Mouse (Mus musculus): ENCODE data around the gene Spaca3. TPM values are rescaled to one million over a fixed set of nuclear protein-coding genes. Genes with fewer than 3 reads are reported as not detected.

The Spaca3 gene
- total and polyA plus RNA-seq, 2 experiments, result not detected

DNA sequence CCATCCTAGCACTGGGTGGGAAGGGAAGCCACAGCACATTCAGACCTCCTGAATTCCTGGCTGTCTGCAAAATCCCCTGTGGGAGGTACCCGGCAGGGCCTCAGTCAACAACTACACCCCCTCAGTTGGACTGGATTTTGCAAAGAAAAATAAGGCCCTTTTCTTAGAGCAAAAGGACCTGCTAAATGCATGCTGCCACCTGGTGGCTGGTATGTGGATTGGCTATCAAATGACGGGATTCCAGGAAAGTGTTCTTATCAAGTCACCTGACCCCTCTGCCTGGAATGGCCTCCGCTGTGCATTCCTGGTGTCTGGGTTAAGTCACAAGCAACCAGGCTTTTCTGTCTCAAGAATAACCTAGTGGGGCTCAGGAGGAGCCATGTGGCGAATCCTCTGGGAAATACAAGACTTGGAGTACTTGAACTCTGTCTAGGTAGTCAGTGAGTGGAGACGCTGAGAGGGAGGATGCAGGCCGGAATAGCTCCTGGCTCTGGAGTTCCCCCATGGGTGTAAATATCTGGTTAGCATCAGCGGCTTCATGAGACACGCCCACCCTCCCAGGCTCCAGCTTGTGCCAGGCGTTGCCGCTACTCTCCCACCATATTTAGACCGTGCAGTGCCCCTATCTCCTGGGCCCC is 40.0 kb upstream of the Spaca3 start:
- no peak overlapping the region for H3K9ac ChIP-seq (ENCODE audit: low read depth, low read length)
- TF ChIP-seq POLR2A (IDR thresholded peaks at IDR 0.05; ENCODE audit: extremely low read depth, insufficient read depth, low read length) (no peak), CTCF (IDR thresholded peaks at IDR 0.05; ENCODE audit: low read depth, low read length) (0 out of 2 replicates have a peak, but pooled peaks have one; percentile 25)

DNA sequence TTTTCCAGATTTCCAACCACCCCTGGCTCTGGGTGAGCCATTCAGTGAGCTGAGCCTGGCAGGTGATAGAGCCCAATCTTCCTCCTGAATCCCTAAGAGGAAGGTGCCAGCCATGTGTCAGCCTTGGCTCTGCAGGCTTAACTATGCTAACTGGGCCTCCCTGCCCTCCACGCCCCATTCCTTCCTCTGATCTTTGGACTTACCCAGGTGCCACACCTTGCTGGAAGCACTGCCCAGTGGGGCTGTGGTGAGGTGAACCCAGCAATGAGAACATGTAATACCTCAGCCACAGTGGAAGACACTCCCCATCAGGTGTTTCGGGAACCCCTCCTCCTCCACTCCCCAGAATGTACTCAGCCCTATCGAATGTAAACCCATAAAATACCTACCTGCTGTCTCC is 38.1 kb upstream of the Spaca3 start:
- 91% methylated on average over 3 of the region's 3 CpGs for WGBS
- Histone ChIP-seq H3K79me2 (ENCODE audit: control insufficient read depth, insufficient read depth, low read length) (no peaks in the 10 kb centered on the region), H3K27ac (replicated peaks; ENCODE audit: insufficient read depth, low read depth, low read length) (no peak overlapping the region), H3K9ac (ENCODE audit: low read depth, low read length) (no peak overlapping the region), H3K4me3 (ENCODE audit: insufficient read depth, low read depth, low read length) (no peak overlapping the region), H3K36me3 (ENCODE audit: control insufficient read depth, insufficient read depth, low read length) (no peaks in the 10 kb centered on the region), H3K27me3 (ENCODE audit: control insufficient read depth, insufficient read depth, low read length) (no peaks in the 10 kb centered on the region), H3K4me1 (ENCODE audit: control insufficient read depth, insufficient read depth, low read length) (no peaks in the 10 kb centered on the region)
- TF ChIP-seq POLR2A (IDR thresholded peaks at IDR 0.05; ENCODE audit: extremely low read depth, insufficient read depth, low read length) (no peak), CTCF (IDR thresholded peaks at IDR 0.05; ENCODE audit: low read depth, low read length) (no peak)
- DNase-seq (ENCODE audit: extremely low read depth, low read depth, low spot score), result no peak

More for the DNA sequence above, 40.0 kb upstream of the Spaca3 start:
- no peaks in the 10 kb centered on the region for H3K4me1 ChIP-seq (ENCODE audit: control insufficient read depth, insufficient read depth, low read length)
- H3K79me2 ChIP-seq (ENCODE audit: control insufficient read depth, insufficient read depth, low read length), result no peaks in the 10 kb centered on the region
- no peaks in the 10 kb centered on the region for H3K36me3 ChIP-seq (ENCODE audit: control insufficient read depth, insufficient read depth, low read length)
- WGBS, result 43% methylated on average over 11 of the region's 11 CpGs
- no peaks in the 10 kb centered on the region for H3K27me3 ChIP-seq (ENCODE audit: control insufficient read depth, insufficient read depth, low read length)
- no peak overlapping the region for H3K4me3 ChIP-seq (ENCODE audit: insufficient read depth, low read depth, low read length)
- 0 out of 2 replicates have a peak overlapping the region, but pooled peaks have one; percentile 4 for H3K27ac ChIP-seq (replicated peaks; ENCODE audit: insufficient read depth, low read depth, low read length)
- DNase-seq (ENCODE audit: extremely low read depth, low read depth, low spot score), result peak; percentile 84

DNA sequence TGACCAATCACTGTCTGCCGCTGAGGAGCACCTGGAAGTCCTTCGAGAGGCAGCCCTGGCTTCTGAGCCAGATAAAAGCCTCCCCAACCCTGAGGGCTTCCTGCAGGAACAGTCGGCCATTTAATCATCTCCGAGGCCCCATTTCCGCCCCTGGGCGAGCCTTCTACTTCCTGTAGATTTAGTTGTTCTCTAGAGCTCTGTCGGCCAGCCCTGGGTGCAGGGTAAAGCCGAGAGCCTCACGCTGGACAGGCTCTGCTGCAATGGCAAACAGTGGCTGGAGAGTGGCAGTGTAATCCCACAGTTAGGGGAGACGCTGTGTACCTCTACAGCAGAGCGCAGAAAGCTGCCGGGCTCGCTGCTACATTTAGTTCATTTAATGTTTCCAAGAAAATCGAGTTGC is 36.9 kb upstream of the Spaca3 start:
- 69% methylated on average over 14 of the region's 14 CpGs for WGBS
- no peaks in the 10 kb centered on the region for H3K36me3 ChIP-seq (ENCODE audit: control insufficient read depth, insufficient read depth, low read length)
- DNase-seq (ENCODE audit: extremely low read depth, low read depth, low spot score), result no peak
- H3K27me3 ChIP-seq (ENCODE audit: control insufficient read depth, insufficient read depth, low read length), result no peaks in the 10 kb centered on the region
- TF ChIP-seq POLR2A (IDR thresholded peaks at IDR 0.05; ENCODE audit: extremely low read depth, insufficient read depth, low read length), result no peak
- peak; percentile 39; the same call in 1 of the 2 replicates for TF ChIP-seq CTCF (IDR thresholded peaks at IDR 0.05; ENCODE audit: low read depth, low read length)
- no peaks in the 10 kb centered on the region for H3K4me1 ChIP-seq (ENCODE audit: control insufficient read depth, insufficient read depth, low read length)
- no peak overlapping the region for H3K9ac ChIP-seq (ENCODE audit: low read depth, low read length)
- no peak overlapping the region for H3K4me3 ChIP-seq (ENCODE audit: insufficient read depth, low read depth, low read length)
- H3K27ac ChIP-seq (replicated peaks; ENCODE audit: insufficient read depth, low read depth, low read length), result no peak overlapping the region; the same call in 1 of the 2 replicates
- no peaks in the 10 kb centered on the region for H3K79me2 ChIP-seq (ENCODE audit: control insufficient read depth, insufficient read depth, low read length)

DNA sequence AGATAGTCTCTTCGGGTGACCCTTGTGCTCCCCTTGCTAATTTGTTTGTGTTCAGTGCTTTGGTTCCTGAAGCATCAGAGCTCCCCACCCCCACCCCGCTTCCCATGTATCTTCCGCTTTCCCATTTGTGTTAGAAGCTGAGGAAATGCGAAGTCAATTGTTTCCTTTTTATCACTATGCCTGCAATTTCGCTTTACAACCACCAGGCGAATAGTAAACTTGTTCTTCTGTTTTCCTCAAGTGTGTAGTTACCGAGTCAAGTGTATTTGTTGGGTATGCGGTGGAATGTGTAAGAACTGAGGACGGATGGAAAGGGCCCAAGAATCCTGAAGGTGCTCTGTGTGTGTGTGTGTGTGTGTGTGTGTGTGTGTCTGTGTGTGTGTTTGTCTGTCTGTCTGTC is 36.4 kb upstream of the Spaca3 start:
- WGBS, result 86% methylated on average over 9 of the region's 9 CpGs

DNA sequence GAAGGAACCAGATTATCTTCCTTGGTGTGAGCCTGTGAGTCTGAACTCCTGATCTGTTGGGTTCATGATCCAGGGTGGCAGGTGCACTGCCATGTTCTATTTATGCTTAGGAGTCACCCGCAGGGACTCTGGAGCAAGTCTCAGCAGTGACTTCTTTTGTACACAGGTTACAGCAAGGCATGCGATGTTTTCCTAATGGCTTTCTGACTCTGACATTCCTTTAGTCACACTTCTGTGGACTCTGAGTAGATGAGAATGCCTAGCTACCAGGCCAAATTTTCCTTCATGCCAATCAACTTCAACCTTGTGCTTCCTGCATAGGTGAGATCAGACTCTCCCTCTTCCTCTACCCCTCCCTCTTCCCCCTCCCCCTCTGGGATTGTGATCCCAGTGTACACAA is 22.8 kb upstream of the Spaca3 start:
- Histone ChIP-seq H3K4me1 (ENCODE audit: control insufficient read depth, insufficient read depth, low read length) (no peaks in the 10 kb centered on the region), H3K9ac (ENCODE audit: low read depth, low read length) (no peak overlapping the region), H3K4me3 (ENCODE audit: insufficient read depth, low read depth, low read length) (no peak overlapping the region), H3K27me3 (ENCODE audit: control insufficient read depth, insufficient read depth, low read length) (no peaks in the 10 kb centered on the region), H3K36me3 (ENCODE audit: control insufficient read depth, insufficient read depth, low read length) (no peaks in the 10 kb centered on the region), H3K79me2 (ENCODE audit: control insufficient read depth, insufficient read depth, low read length) (no peaks in the 10 kb centered on the region), H3K27ac (replicated peaks; ENCODE audit: insufficient read depth, low read depth, low read length) (no peak overlapping the region)
- TF ChIP-seq POLR2A (IDR thresholded peaks at IDR 0.05; ENCODE audit: extremely low read depth, insufficient read depth, low read length) (no peak), CTCF (IDR thresholded peaks at IDR 0.05; ENCODE audit: low read depth, low read length) (no peak)
- no peak for DNase-seq (ENCODE audit: extremely low read depth, low read depth, low spot score)
- WGBS, result 82% methylated on average over 2 of the region's 2 CpGs

More for the DNA sequence above, 36.4 kb upstream of the Spaca3 start:
- H3K4me1 ChIP-seq (ENCODE audit: control insufficient read depth, insufficient read depth, low read length), result no peaks in the 10 kb centered on the region
- H3K9ac ChIP-seq (ENCODE audit: low read depth, low read length), result no peak overlapping the region
- no peak overlapping the region for H3K4me3 ChIP-seq (ENCODE audit: insufficient read depth, low read depth, low read length)
- DNase-seq (ENCODE audit: extremely low read depth, low read depth, low spot score), result no peak
- no peak for TF ChIP-seq POLR2A (IDR thresholded peaks at IDR 0.05; ENCODE audit: extremely low read depth, insufficient read depth, low read length)
- TF ChIP-seq CTCF (IDR thresholded peaks at IDR 0.05; ENCODE audit: low read depth, low read length), result no peak
- no peaks in the 10 kb centered on the region for H3K27me3 ChIP-seq (ENCODE audit: control insufficient read depth, insufficient read depth, low read length)
- no peaks in the 10 kb centered on the region for H3K79me2 ChIP-seq (ENCODE audit: control insufficient read depth, insufficient read depth, low read length)
- 0 out of 2 replicates have a peak overlapping the region, but pooled peaks have one; percentile 17 for H3K27ac ChIP-seq (replicated peaks; ENCODE audit: insufficient read depth, low read depth, low read length)
- H3K36me3 ChIP-seq (ENCODE audit: control insufficient read depth, insufficient read depth, low read length), result no peaks in the 10 kb centered on the region

DNA sequence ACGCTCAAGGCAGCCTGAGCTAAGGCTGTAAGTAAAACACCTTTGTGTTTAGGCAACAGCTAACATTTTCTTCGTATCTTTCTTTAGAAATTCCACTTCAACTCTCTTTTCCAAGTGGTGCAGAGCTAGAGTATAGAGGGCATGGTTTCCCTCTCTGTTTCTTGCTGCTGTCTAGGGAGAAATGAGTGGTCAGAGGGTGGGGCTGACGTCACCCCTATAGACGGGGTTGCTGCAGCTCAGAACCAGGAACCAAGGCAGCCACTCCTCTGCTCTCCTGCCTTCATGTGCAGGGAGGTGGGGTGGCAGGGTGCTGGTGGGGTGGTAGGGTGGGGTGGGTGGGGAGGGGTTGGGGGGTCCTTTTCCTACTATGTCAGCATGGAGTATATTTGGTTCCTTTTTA is 22.3 kb upstream of the Spaca3 start:
- no peaks in the 10 kb centered on the region for H3K36me3 ChIP-seq (ENCODE audit: control insufficient read depth, insufficient read depth, low read length)
- H3K27me3 ChIP-seq (ENCODE audit: control insufficient read depth, insufficient read depth, low read length), result no peaks in the 10 kb centered on the region
- H3K27ac ChIP-seq (replicated peaks; ENCODE audit: insufficient read depth, low read depth, low read length), result no peak overlapping the region
- no peak overlapping the region for H3K9ac ChIP-seq (ENCODE audit: low read depth, low read length)
- no peaks in the 10 kb centered on the region for H3K79me2 ChIP-seq (ENCODE audit: control insufficient read depth, insufficient read depth, low read length)
- no peak overlapping the region for H3K4me3 ChIP-seq (ENCODE audit: insufficient read depth, low read depth, low read length)
- no peaks in the 10 kb centered on the region for H3K4me1 ChIP-seq (ENCODE audit: control insufficient read depth, insufficient read depth, low read length)
- no peak for TF ChIP-seq POLR2A (IDR thresholded peaks at IDR 0.05; ENCODE audit: extremely low read depth, insufficient read depth, low read length)
- TF ChIP-seq CTCF (IDR thresholded peaks at IDR 0.05; ENCODE audit: low read depth, low read length), result no peak
- 80% methylated on average over 4 of the region's 4 CpGs for WGBS
- no peak for DNase-seq (ENCODE audit: extremely low read depth, low read depth, low spot score)

Measured in liver, adult 2 months (tissue).